Mouse (Mus musculus) limb, embryonic 13.5 days (tissue): ENCODE results near the gene Zfp296. TPM values are rescaled to one million over a fixed set of nuclear protein-coding genes. Genes with fewer than 3 reads are reported as not detected.

Experiments used
- ATAC-seq: fragments of 200-750 bp; cut with Nextera tagmentation; 2 replicates; pipeline ENCODE4 v1.8.0; 2017; ENCODE audit warnings: low read depth, moderate number of reproducible peaks, moderate TSS enrichment; ENCODE audit not compliant: low FRiP score
- H3K27ac ChIP-seq: fragments of 300-500 bp; sonication (generic); 2 replicates; pipeline ENCODE4 v1.5.1; 2015; ENCODE audit warnings: inconsistent platforms, mild to moderate bottlenecking, moderate library complexity
- H3K27me3 ChIP-seq: fragments of 300-500 bp; sonication (generic); 2 replicates; pipeline ENCODE4 v1.6.1; 2015; ENCODE audit warnings: mild to moderate bottlenecking, inconsistent platforms
- H3K36me3 ChIP-seq: fragments of 300-500 bp; sonication (generic); 2 replicates; pipeline ENCODE4 v1.6.1; 2015; ENCODE audit warnings: inconsistent platforms, mild to moderate bottlenecking, moderate library complexity
- H3K4me1 ChIP-seq: fragments of 300-500 bp; sonication (generic); 2 replicates; pipeline ENCODE4 v1.6.1; 2015; ENCODE audit warnings: inconsistent platforms
- H3K4me2 ChIP-seq: fragments of 300-500 bp; sonication (generic); replicated peaks from 2 replicates; pipeline ENCODE4 v1.6.1; 2015; ENCODE audit warnings: inconsistent platforms, mild to moderate bottlenecking, moderate library complexity
- H3K4me3 ChIP-seq: fragments of 300-500 bp; sonication (generic); 2 replicates; pipeline ENCODE4 v1.5.1; 2015; ENCODE audit warnings: moderate library complexity, mild to moderate bottlenecking, inconsistent platforms
- H3K9ac ChIP-seq: fragments of 300-500 bp; sonication (generic); 2 replicates; pipeline ENCODE4 v1.6.1; 2015; ENCODE audit warnings: mild to moderate bottlenecking, inconsistent platforms
- H3K9me3 ChIP-seq: fragments of 300-500 bp; sonication (generic); 2 replicates; pipeline ENCODE4 v1.6.1; 2016; ENCODE audit warnings: inconsistent platforms
- WGBS: fragments of 180-500 bp; shearing (Covaris S2); methylation state at CpG from one replicate; pipeline ENCODE4 v1.1.7; 2015; 5-methylcytosine and 5-hydroxymethylcytosine counted together
- polyA plus RNA-seq: library from polyadenylated mRNA; unstranded; fragments of >200 nt; fragmentation: Nextera tagmentation; extraction: Ambion mirVana; gene quantifications from 2 replicates; pipeline ENCODE4 v1.2.1, GENCODE M21; 2015

Zfp296 gene
- polyA plus RNA-seq, 1 experiment from 2014 or later, result 0.73 TPM

DNA sequence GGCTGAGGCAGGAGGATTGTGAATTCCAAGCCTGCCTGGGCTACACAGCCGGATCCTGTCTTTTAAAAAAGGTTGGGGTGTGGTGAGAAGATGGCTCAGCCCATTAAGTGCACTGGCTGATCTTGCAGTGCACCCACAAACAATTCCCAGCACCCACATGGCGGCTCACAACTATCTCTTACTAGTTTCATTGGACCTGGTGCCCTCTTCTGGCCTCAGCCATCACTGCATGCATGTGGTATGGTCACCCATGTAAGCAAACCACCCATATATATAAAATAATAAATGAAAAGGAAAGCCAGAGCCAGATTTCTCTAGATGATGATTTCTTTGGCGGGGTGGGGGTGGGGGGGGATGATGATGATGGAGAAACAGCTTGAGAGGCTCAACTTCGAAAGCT is 12.6 kb upstream of the Zfp296 start:
- Histone ChIP-seq H3K27me3 (no peaks in the 10 kb centered on the region), H3K27ac (no peak overlapping the region), H3K36me3 (peaks cover 43% of the 10 kb centered on the region), H3K9me3 (no peaks in the 10 kb centered on the region), H3K4me2 (no peak overlapping the region), H3K4me1 (peaks cover 30% of the 10 kb centered on the region), H3K9ac (no peak overlapping the region), H3K4me3 (no peak overlapping the region)
- WGBS, result 86% methylated on average over 3 of the region's 4 CpGs
- ATAC-seq, result no peak

DNA sequence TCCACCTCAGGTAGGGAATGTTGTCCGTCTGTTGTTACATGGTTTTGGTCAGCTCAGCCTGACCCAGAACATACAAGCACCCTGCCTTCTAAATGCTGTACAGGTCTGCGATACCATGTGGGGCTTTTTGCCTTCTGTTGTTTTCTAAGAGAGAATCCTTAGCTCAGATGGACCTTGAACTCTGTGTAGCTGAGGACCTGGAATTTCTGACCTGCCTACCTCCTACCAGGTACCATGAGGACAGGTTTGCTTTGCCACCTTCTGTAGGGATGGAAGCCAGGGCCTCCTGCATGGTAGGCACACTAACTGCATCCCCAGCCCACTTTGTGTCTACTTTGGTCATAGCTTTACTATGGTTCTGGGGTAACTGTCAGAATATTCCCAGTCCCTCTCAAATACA is 11.3 kb upstream of the Zfp296 start:
- Histone ChIP-seq H3K4me3 (no peak overlapping the region), H3K36me3 (peaks cover 55% of the 10 kb centered on the region), H3K27me3 (no peaks in the 10 kb centered on the region), H3K4me1 (peaks cover 17% of the 10 kb centered on the region), H3K4me2 (no peak overlapping the region), H3K9ac (no peak overlapping the region), H3K27ac (no peak overlapping the region), H3K9me3 (no peaks in the 10 kb centered on the region)
- WGBS, result 92% methylated on average over 2 of the region's 2 CpGs
- no peak for ATAC-seq

DNA sequence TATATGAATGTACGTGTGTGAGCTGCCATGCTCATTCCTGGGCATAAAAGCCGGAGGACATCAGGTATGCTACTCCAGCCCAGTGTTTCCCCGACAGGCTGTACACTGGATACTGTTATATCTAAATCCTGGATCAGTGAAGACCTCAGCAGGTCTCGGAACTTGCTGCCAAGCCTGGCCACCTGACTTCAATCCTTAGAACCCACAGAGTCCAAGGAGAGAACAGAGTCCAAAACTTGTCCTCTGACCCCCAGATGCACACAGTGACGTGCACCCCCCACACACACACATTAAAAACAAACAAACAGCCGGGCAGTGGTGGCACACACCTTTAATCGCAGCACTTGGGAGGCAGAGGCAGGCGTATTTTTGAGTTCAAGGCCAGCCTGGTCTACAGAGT is 9.7 kb upstream of the Zfp296 start:
- no peak overlapping the region for H3K9ac ChIP-seq
- WGBS, result 91% methylated on average over 8 of the region's 8 CpGs
- peaks cover 21% of the 10 kb centered on the region for H3K4me1 ChIP-seq
- H3K36me3 ChIP-seq, result peaks cover 55% of the 10 kb centered on the region
- ATAC-seq, result no peak
- no peaks in the 10 kb centered on the region for H3K27me3 ChIP-seq
- no peaks in the 10 kb centered on the region for H3K9me3 ChIP-seq
- no peak overlapping the region for H3K4me3 ChIP-seq
- no peak overlapping the region for H3K4me2 ChIP-seq
- H3K27ac ChIP-seq, result no peak overlapping the region

DNA sequence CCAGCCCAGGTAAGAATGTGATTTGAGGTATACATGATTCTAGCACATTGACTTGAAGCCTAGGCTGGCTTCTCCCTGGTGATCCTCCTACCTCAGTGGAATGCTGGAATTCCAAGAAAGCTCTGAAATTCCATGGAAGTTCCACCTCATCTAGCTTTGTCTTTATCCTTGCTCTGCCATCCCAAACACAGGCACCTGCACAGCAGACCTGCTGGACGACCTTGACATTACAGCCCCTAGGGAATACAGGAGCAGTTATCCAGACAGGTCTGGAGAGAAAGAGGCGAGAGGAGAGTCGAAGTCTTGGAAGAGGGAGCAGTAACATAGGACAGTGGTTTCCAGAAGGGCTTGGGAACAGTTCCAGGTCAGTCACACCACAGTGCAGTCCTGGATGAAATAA is 7.4 kb upstream of the Zfp296 start:
- no peak for ATAC-seq
- no peak overlapping the region for H3K4me3 ChIP-seq
- H3K36me3 ChIP-seq, result peaks cover 45% of the 10 kb centered on the region
- no peak overlapping the region for H3K4me2 ChIP-seq
- no peak overlapping the region for H3K9ac ChIP-seq
- H3K4me1 ChIP-seq, result peaks cover 14% of the 10 kb centered on the region
- no peak overlapping the region for H3K27ac ChIP-seq
- 73% methylated on average over 3 of the region's 3 CpGs for WGBS
- H3K9me3 ChIP-seq, result no peaks in the 10 kb centered on the region
- peaks cover 2% of the 10 kb centered on the region; the same call in 1 of the 2 replicates for H3K27me3 ChIP-seq

DNA sequence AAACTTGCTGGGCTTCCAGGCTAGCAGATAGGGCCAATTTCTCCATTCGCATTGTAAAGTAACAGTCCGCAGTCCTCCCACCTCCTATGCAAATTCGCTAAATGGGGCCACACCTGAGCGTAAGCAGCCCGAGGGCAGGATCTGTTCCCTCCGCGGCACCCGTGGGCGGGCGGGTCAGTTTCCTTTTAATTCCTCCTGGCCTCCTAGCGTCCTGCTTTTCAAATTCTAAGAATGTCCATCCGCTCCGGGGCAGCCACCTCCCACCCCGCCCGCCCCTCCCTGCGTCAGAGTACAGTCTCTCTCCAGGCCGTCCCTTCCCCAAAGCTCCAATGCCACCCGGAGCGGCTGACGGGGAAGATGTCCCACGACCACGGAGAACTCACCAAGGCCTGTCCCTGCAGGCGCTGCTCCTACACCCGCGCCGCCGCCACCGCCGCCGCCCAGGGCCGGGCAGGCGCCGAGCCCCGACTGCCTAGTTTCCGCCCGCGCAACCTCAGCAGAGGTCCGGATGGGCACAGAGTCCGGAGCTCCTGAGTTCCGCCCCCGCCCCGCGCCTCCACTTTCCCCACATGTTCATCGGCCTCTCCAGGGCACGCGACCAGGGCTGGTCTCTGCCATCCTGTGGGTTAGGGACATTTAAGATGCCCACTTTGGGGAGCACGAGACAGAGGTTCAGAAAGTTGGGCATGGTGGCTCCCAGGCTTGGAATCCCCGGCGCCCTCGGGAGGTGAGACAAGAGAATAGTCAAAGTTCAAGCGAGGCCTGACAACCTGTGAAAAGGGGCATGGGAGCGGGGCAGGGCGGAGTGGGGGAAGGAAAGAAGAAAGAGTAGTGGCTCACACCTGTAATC is 3.9 kb upstream of the Zfp296 start:
- WGBS, result under 1% methylated on average over 52 of the region's 53 CpGs
- Histone ChIP-seq H3K27ac (peak overlapping the region; percentile 73), H3K4me1 (peaks cover 27% of the 10 kb centered on the region), H3K9me3 (no peaks in the 10 kb centered on the region), H3K4me2 (peak overlapping the region; percentile 89), H3K36me3 (peaks cover 25% of the 10 kb centered on the region), H3K4me3 (peak overlapping the region; percentile 80), H3K27me3 (peaks cover 37% of the 10 kb centered on the region), H3K9ac (peak overlapping the region; percentile 87)
- peak; percentile 85 for ATAC-seq

DNA sequence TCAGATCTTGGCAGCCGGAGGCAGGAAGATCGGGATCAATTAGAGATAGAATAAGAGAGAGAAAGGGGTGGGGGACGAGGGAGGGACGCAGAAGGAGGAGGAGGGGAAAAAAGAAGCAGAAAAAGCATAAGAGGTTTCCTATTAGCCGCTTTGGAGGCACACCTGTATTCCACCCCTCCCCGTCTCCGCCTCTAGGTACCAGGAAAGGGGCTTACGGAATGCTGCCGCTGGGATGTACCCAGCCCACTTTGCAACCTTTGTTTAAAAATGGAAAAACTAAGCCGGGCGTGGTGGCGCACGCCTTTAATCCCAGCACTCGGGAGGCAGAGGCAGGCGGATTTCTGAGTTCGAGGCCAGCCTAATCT is 3.3 kb upstream of the Zfp296 start:
- H3K4me3 ChIP-seq, result peak overlapping the region; percentile 80
- H3K36me3 ChIP-seq, result peaks cover 19% of the 10 kb centered on the region
- ATAC-seq, result no peak
- H3K4me2 ChIP-seq, result peak overlapping the region; percentile 89
- H3K27ac ChIP-seq, result 0 out of 2 replicates have a peak overlapping the region, but pooled peaks have one; percentile 73
- 21% methylated on average over 16 of the region's 16 CpGs for WGBS
- H3K4me1 ChIP-seq, result peaks cover 29% of the 10 kb centered on the region
- no peaks in the 10 kb centered on the region for H3K9me3 ChIP-seq
- peak overlapping the region; percentile 87 for H3K9ac ChIP-seq
- H3K27me3 ChIP-seq, result peaks cover 43% of the 10 kb centered on the region

DNA sequence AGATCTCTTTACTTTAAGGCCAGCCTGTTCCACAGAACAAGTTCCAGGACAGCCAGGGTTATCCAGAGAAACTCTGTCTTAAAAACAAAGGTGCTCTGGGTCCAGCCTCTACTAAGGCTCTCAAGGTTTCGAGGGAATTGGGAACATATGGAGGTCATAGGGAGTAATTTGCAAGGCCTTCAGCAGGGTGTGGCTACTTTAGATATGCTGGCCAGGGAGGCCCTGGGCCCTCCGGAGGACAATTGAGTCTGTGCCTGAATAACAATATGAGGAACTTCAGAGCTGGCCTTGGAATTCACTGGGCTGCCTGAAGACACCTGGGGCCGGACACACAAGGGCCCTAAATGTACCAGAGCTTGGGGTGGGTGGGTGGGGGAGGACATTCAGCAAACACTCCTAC is 1.5 kb upstream of the Zfp296 start:
- 55% methylated on average over 3 of the region's 3 CpGs for WGBS
- H3K27me3 ChIP-seq, result peaks cover 61% of the 10 kb centered on the region
- H3K27ac ChIP-seq, result no peak overlapping the region
- no peak for ATAC-seq
- no peak overlapping the region for H3K9ac ChIP-seq
- H3K4me2 ChIP-seq, result no peak overlapping the region
- H3K36me3 ChIP-seq, result peaks cover 13% of the 10 kb centered on the region
- peaks cover 29% of the 10 kb centered on the region for H3K4me1 ChIP-seq
- no peaks in the 10 kb centered on the region for H3K9me3 ChIP-seq
- no peak overlapping the region for H3K4me3 ChIP-seq

DNA sequence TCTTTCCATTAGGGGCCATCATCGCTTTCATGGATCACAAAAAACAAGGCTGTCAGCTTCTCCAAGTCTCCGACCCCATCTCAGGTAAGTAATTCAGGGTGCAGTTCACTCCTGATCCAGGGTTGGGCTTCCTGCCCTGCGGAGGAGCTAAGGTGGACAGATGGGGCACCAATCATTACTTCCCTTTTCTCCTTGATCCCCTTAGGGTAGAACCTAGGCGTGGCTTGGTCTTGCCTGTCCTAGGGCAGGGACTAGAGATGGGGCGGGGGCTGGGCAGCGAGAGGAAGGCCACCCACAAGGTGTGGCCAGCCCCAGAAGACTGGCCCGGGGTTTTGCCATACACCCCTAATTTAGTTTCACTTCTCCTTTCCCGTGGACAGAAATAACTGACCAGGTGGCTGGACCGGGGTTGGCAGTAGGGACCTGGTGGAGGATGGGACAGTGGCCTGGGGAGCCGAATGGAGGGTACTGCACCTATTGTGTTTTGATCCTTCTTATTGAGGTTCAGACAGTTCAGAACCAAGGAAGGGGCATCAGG is 859 bp downstream of the Zfp296 start:
- Histone ChIP-seq H3K4me2 (peak overlapping the region; percentile 80), H3K9me3 (no peaks in the 10 kb centered on the region), H3K27me3 (peaks cover 63% of the 10 kb centered on the region), H3K4me1 (peaks cover 17% of the 10 kb centered on the region), H3K36me3 (peaks cover 33% of the 10 kb centered on the region), H3K4me3 (peak overlapping the region; percentile 45), H3K27ac (no peak overlapping the region), H3K9ac (peak overlapping the region; percentile 61; the same call in 1 of the 2 replicates)
- no peak for ATAC-seq
- 13% methylated on average over 10 of the region's 10 CpGs for WGBS

DNA sequence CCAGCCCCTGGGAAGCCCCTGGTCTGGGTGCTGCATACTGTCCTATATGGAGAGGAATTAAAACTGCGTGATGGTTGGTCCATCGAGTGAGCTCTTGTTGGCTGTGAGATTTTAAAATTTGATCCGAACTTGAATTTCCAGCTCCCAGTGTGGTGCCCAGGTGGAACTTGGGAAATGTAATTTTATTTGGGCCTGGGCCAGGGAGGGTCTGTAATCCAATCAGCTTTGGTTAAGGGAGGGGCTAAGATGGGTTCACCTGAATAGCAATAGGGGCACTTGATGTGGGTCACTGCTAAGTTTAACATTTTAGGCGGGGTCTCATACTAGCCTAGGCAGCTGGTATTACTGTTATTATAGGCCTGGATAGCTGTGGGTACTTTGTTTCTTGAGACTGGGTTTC is 1.3 kb downstream of the Zfp296 start:
- Histone ChIP-seq H3K27me3 (peaks cover 63% of the 10 kb centered on the region), H3K4me2 (0 out of 2 replicates have a peak overlapping the region, but pooled peaks have one; percentile 80), H3K27ac (no peak overlapping the region), H3K9me3 (no peaks in the 10 kb centered on the region), H3K36me3 (peaks cover 38% of the 10 kb centered on the region), H3K9ac (no peak overlapping the region), H3K4me1 (peaks cover 17% of the 10 kb centered on the region), H3K4me3 (peak overlapping the region; percentile 45; the same call in 1 of the 2 replicates)
- ATAC-seq, result no peak
- 54% methylated on average over 4 of the region's 4 CpGs for WGBS

DNA sequence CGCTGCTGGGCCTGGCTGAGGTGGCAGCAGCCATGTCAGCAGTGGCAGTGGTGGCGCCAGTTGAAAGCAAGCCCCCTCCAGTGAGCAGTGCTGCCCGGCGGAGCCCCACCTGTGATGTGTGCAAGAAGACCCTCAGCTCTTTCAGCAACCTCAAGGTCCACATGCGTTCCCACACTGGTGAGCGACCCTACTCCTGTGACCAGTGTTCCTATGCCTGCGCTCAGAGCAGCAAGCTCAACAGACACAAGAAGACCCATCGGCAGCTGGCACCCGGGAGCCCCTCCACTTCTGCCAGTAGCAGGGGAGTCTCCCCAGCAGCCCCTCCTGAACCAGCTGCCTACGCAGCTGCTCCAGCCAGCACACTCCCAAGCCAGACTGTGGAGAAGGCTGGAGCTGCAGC is 2.7 kb downstream of the Zfp296 start:
- Histone ChIP-seq H3K27ac (no peak overlapping the region), H3K4me1 (peaks cover 14% of the 10 kb centered on the region), H3K27me3 (peaks cover 60% of the 10 kb centered on the region), H3K36me3 (peaks cover 51% of the 10 kb centered on the region), H3K9me3 (no peaks in the 10 kb centered on the region), H3K9ac (no peak overlapping the region), H3K4me3 (no peak overlapping the region), H3K4me2 (no peak overlapping the region)
- WGBS, result 85% methylated on average over 10 of the region's 10 CpGs
- ATAC-seq, result no peak

DNA sequence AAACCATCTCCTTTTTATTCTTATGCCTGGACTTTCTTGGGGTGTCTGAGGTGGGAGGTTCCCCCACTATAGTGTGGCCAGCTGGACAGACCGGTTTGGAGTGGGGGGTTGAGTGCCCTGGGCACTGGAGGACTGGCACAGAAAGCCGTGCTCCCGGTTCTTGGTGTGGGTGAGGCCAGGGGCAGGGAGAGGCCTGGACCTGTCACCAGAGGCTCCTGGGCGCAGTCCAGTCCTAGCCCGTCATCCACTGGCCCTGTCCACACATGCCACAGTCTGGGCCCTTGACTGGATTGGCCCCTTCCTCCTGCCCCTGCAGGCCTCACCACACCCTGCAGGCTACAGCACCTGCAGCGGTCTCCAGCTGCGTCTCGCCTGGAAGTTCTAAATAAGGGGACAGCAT is 3.5 kb downstream of the Zfp296 start:
- Histone ChIP-seq H3K4me3 (no peak overlapping the region), H3K9ac (no peak overlapping the region), H3K27me3 (peaks cover 51% of the 10 kb centered on the region), H3K27ac (no peak overlapping the region), H3K4me2 (no peak overlapping the region), H3K4me1 (peaks cover 14% of the 10 kb centered on the region), H3K36me3 (peaks cover 60% of the 10 kb centered on the region), H3K9me3 (no peaks in the 10 kb centered on the region)
- no peak for ATAC-seq
- 73% methylated on average over 8 of the region's 8 CpGs for WGBS

DNA sequence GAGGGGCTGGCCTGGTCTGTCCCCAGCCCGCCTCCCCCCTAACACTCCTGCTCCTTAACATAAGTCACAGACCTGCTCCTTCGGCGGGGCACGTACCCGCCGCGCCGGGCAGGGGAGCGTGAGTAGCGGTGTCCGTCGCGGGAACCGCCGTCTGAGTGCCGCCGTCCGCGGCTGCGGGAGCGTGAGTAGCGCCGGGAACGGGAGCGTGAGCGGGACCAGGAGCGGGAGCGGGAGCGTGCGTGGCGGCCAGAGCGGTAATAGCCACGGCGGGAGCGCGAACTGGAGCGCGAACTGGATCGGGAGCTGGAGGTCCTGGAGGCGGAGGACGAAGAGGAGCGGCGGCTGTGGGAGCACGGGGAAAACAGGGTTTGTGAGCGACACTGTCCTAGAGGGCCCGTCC is 9.2 kb downstream of the Zfp296 start:
- Histone ChIP-seq H3K4me2 (no peak overlapping the region), H3K4me1 (no peaks in the 10 kb centered on the region), H3K36me3 (peaks cover 98% of the 10 kb centered on the region), H3K27me3 (no peaks in the 10 kb centered on the region), H3K9ac (no peak overlapping the region), H3K27ac (no peak overlapping the region), H3K9me3 (no peaks in the 10 kb centered on the region), H3K4me3 (no peak overlapping the region)
- ATAC-seq, result no peak
- 71% methylated on average over 46 of the region's 46 CpGs for WGBS
